Mouse (Mus musculus): ENCODE data around the gene Adam10. TPM values are rescaled to one million over a fixed set of nuclear protein-coding genes. Genes with fewer than 3 reads are reported as not detected.

Adam10 gene
- total and polyA plus RNA-seq, 2 experiments from 2014 or later, result 16.9 to 40.1 TPM

DNA sequence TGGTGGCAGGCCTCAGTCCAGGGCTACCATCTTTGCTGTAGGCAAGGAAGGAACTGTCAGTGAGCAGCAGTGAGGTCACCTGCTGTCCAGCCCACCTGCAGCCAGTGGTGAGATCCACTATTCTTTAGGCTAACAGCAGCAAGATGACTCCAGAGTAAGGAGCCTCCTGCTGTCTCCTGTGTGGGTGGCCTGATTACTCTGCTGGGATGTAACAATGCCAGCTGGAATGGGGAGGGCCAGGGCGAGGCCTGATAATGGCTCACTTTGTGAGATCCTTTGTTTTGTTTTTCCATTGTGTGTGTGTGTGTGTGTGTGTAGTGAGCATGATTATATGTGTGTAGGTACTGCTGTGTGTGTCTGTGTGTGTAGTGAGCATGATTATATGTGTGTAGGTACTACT lies 138.6 kb downstream of the Adam10 start:
- Histone ChIP-seq H3K9me3 (ENCODE audit: low read length) (no peaks in the 10 kb centered on the region), H3K4me1 (ENCODE audit: insufficient read depth, low read length) (no peaks in the 10 kb centered on the region), H3K27ac (no peak overlapping the region), H3K27me3 (ENCODE audit: insufficient read depth, low read length) (no peaks in the 10 kb centered on the region), H3K4me3 (ENCODE audit: low read length) (no peak overlapping the region), H3K36me3 (ENCODE audit: insufficient read depth, low read length) (no peaks in the 10 kb centered on the region), H3K4me2 (ENCODE audit: low read depth, low read length) (no peak overlapping the region), H3K9ac (replicated peaks; ENCODE audit: low read length) (no peak overlapping the region)
- WGBS, result 11% methylated on average over 1 of the region's 1 CpGs
- no peak for DNase-seq (ENCODE audit: low spot score)
- no peak for TF ChIP-seq CTCF (IDR thresholded peaks at IDR 0.05; ENCODE audit: low read depth)
- no peak for ATAC-seq

DNA sequence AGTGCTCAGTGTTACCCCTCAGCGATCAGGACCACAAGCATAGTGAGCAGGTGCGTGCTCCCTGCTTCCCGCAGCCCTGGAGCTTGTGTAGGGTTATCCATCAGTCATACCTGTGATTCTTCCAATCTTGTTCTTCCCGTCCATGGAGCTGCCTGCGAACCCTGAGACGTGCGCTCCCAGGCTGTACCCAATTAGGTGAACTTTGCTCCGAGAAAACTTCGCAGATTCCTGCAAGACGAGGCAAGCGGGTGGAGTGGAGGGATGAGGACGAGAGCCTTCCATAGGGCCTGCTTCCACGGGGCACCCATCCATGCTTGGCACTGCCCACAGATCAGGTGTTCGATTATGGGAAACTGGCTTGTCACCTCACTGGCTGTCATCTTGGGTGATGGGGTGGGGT lies 139.9 kb downstream of the Adam10 start:
- no peak for ATAC-seq
- no peak for TF ChIP-seq CTCF (IDR thresholded peaks at IDR 0.05; ENCODE audit: low read depth)
- DNase-seq (ENCODE audit: low spot score), result no peak
- Histone ChIP-seq H3K4me2 (ENCODE audit: low read depth, low read length) (no peak overlapping the region), H3K36me3 (ENCODE audit: insufficient read depth, low read length) (no peaks in the 10 kb centered on the region), H3K9ac (replicated peaks; ENCODE audit: low read length) (no peak overlapping the region), H3K27me3 (ENCODE audit: insufficient read depth, low read length) (no peaks in the 10 kb centered on the region), H3K4me1 (ENCODE audit: insufficient read depth, low read length) (no peaks in the 10 kb centered on the region), H3K4me3 (ENCODE audit: low read length) (no peak overlapping the region), H3K27ac (no peak overlapping the region), H3K9me3 (ENCODE audit: low read length) (no peaks in the 10 kb centered on the region)
- 87% methylated on average over 14 of the region's 14 CpGs for WGBS

- Histone ChIP-seq H3K9me3 (ENCODE audit: low read length) (no peaks in the 10 kb centered on the region), H3K36me3 (ENCODE audit: insufficient read depth, low read length) (no peaks in the 10 kb centered on the region), H3K27me3 (ENCODE audit: insufficient read depth, low read length) (no peaks in the 10 kb centered on the region), H3K4me3 (ENCODE audit: low read length) (no peak overlapping the region), H3K27ac (no peak overlapping the region), H3K9ac (replicated peaks; ENCODE audit: low read length) (no peak overlapping the region), H3K4me1 (ENCODE audit: insufficient read depth, low read length) (no peaks in the 10 kb centered on the region), H3K4me2 (ENCODE audit: low read depth, low read length) (no peak overlapping the region)
- no peak for ATAC-seq
- DNase-seq (ENCODE audit: low spot score), result no peak
- no peak for TF ChIP-seq CTCF (IDR thresholded peaks at IDR 0.05; ENCODE audit: low read depth)
- WGBS, result 75% methylated on average over 3 of the region's 3 CpGs
Observed at GRCm38 (mm10) chr9:70824103-70824502, 145.3 kb downstream of the Adam10 start.

DNA sequence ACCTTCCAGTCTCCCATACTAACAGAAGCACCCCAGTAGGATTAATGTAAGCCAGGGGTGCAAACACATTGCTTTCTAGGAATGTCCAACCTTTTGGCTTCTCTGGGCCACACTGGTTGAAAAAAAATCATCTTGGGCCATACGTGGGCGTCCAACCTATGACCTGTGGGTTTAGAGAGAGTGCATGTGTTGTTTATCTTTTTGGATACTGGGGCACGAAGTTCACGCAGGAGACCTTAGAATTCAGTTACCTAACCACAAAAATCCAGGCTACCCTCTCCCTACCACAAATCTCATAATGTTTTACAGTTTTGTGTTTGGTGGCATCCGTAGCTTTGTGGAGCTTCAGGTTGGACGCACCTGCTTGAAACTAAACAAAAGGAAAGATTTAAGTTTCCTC lies 149.1 kb downstream of the Adam10 start:
- TF ChIP-seq CTCF (IDR thresholded peaks at IDR 0.05; ENCODE audit: low read depth), result no peak
- no peak overlapping the region for H3K27ac ChIP-seq
- H3K4me1 ChIP-seq (ENCODE audit: insufficient read depth, low read length), result no peaks in the 10 kb centered on the region
- H3K36me3 ChIP-seq (ENCODE audit: insufficient read depth, low read length), result no peaks in the 10 kb centered on the region
- no peaks in the 10 kb centered on the region for H3K9me3 ChIP-seq (ENCODE audit: low read length)
- H3K4me3 ChIP-seq (ENCODE audit: low read length), result no peak overlapping the region
- no peak overlapping the region for H3K4me2 ChIP-seq (ENCODE audit: low read depth, low read length)
- H3K27me3 ChIP-seq (ENCODE audit: insufficient read depth, low read length), result no peaks in the 10 kb centered on the region
- DNase-seq (ENCODE audit: low spot score), result no peak
- no peak for ATAC-seq
- H3K9ac ChIP-seq (replicated peaks; ENCODE audit: low read length), result no peak overlapping the region
- WGBS, result 93% methylated on average over 6 of the region's 6 CpGs

Small RNA genes lying within 50 kb of the gene (microRNA-seq; reads per million reads assigned to microRNA genes)
- 0 reads per million in 2 experiments for gene Gm25149

Other genes with a start within 250 kb of the Adam10 start
- 26.2 and 35.9 TPM in 2 replicates for gene Rnf111, start 175.3 kb upstream of the Adam10 start, total RNA-seq (2014; rRNA removed)
- gene Rnf111, start 175.3 kb upstream of the Adam10 start, polyA plus RNA-seq (2015; fragmentation: Nextera tagmentation; extraction: Ambion mirVana), result 14.9 and 15.9 TPM in 2 replicates
- 19.4 and 23.2 TPM in 2 replicates for gene Sltm, start 136.2 kb upstream of the Adam10 start, total RNA-seq (2014; rRNA removed)
- 39.4 and 44.3 TPM in 2 replicates for gene Sltm, start 136.2 kb upstream of the Adam10 start, polyA plus RNA-seq (2015; fragmentation: Nextera tagmentation; extraction: Ambion mirVana)
- 1.9 and 4.4 TPM in 2 replicates for gene Gm10642, start 22.7 kb upstream of the Adam10 start, total RNA-seq (2014; rRNA removed)
- 1.1 and 2.2 TPM in 2 replicates for gene Gm10642, start 22.7 kb upstream of the Adam10 start, polyA plus RNA-seq (2015; fragmentation: Nextera tagmentation; extraction: Ambion mirVana)
- 34.1 and 35.9 TPM in 2 replicates for gene Mindy2, start 21.8 kb upstream of the Adam10 start, total RNA-seq (2014; rRNA removed)
- 19.6 and 20.4 TPM in 2 replicates for gene Mindy2, start 21.8 kb upstream of the Adam10 start, polyA plus RNA-seq (2015; fragmentation: Nextera tagmentation; extraction: Ambion mirVana)